Mouse (Mus musculus) hindbrain, embryonic 14.5 days (tissue): ENCODE data around the gene Ulk2. TPM values are rescaled to one million over a fixed set of nuclear protein-coding genes. Genes with fewer than 3 reads are reported as not detected.
"Not testable (repeated sequence)": the region's sequence is repeated elsewhere in the genome, so short reads cannot be mapped to it uniquely, and the experiment has no call there.

ENCODE experiments used
- ATAC-seq: fragments of 200-750 bp; cut with Nextera tagmentation; 2 replicates; pipeline ENCODE4 v1.8.0; 2017; ENCODE audit warnings: moderate number of reproducible peaks, mild to moderate bottlenecking, moderate TSS enrichment, moderate library complexity; ENCODE audit not compliant: low FRiP score
- DNase-seq: peaks from one replicate; pipeline ENCODE4 v3.0.0-alpha.2; 2015; ENCODE audit warnings: low spot score
- H3K27ac ChIP-seq: fragments of 300-500 bp; sonication (generic); 2 replicates; pipeline ENCODE4 v1.5.1; 2014; ENCODE audit warnings: mild to moderate bottlenecking, moderate library complexity
- H3K27me3 ChIP-seq: fragments of 300-500 bp; sonication (generic); 2 replicates; pipeline ENCODE4 v1.6.1; 2014; ENCODE audit warnings: mild to moderate bottlenecking, low read length, mixed read lengths; ENCODE audit not compliant: control insufficient read depth, insufficient read depth
- H3K36me3 ChIP-seq: fragments of 300-500 bp; sonication (generic); replicated peaks from 2 replicates; pipeline ENCODE4 v1.6.1; 2014; ENCODE audit not compliant: control insufficient read depth, insufficient read depth
- H3K4me1 ChIP-seq: fragments of 300-500 bp; sonication (generic); replicated peaks from 2 replicates; pipeline ENCODE4 v1.6.1; 2014; ENCODE audit warnings: antibody characterized with exemption, low read length, mixed read lengths; ENCODE audit not compliant: control insufficient read depth, insufficient read depth
- H3K4me2 ChIP-seq: fragments of 300-500 bp; sonication (generic); replicated peaks from 2 replicates; pipeline ENCODE4 v1.6.1; 2014; ENCODE audit warnings: mild to moderate bottlenecking, moderate library complexity
- H3K4me3 ChIP-seq: fragments of 300-500 bp; sonication (generic); replicated peaks from 2 replicates; pipeline ENCODE4 v1.5.1; 2014; ENCODE audit warnings: mild to moderate bottlenecking, low read length
- H3K9ac ChIP-seq: fragments of 300-500 bp; sonication (generic); 2 replicates; pipeline ENCODE4 v1.6.1; 2014
- H3K9me3 ChIP-seq: fragments of 300-500 bp; sonication (generic); 2 replicates; pipeline ENCODE4 v1.6.1; 2016; ENCODE audit warnings: low read length; ENCODE audit not compliant: control insufficient read depth
- WGBS: fragments of 180-500 bp; shearing (Covaris S2); extraction: QIAGEN DNeasy Blood & Tissue Kit; methylation state at CpG from one replicate; pipeline ENCODE4 v1.1.7; 2014; 5-methylcytosine and 5-hydroxymethylcytosine counted together
- polyA plus RNA-seq: library from polyadenylated mRNA; unstranded; fragments of >200 nt; fragmentation: Nextera tagmentation; extraction: Ambion mirVana; gene quantifications from 2 replicates; pipeline ENCODE4 v1.2.1, GENCODE M21; 2014

Ulk2 gene
- polyA plus RNA-seq, 1 experiment from 2014 or later = 56.9 TPM

DNA sequence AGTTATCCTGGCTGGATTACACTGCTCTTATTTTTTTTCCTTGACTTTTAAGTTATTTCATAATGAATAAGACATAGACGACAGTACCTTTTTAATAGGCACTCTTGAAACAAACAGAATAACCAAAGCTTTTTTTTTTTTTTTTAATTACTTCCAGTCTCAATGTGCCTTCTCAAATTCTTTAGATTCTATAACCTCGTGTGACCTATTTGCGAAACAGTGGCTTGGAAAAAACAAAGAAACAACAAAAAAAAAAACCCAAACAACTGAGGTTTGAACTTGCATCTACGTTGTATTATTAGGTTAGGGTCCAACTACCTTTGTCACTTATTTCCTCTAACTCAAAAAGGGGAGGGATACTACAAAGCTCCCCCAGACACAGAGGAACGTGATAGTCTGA, 1.2 kb downstream of the Ulk2 start:
- Histone ChIP-seq H3K36me3 (peaks cover 22% of the 10 kb centered on the region), H3K27ac (peak overlapping the region; percentile 95), H3K4me1 (peaks cover 26% of the 10 kb centered on the region), H3K9me3 (no peaks in the 10 kb centered on the region), H3K9ac (peak overlapping the region; percentile 99), H3K4me3 (peak overlapping the region; percentile 72), H3K27me3 (no peaks in the 10 kb centered on the region), H3K4me2 (peak overlapping the region; percentile 86)
- DNase-seq (no peak), ATAC-seq (no peak)
- 13% methylated on average over 5 of the region's 5 CpGs for WGBS

DNA sequence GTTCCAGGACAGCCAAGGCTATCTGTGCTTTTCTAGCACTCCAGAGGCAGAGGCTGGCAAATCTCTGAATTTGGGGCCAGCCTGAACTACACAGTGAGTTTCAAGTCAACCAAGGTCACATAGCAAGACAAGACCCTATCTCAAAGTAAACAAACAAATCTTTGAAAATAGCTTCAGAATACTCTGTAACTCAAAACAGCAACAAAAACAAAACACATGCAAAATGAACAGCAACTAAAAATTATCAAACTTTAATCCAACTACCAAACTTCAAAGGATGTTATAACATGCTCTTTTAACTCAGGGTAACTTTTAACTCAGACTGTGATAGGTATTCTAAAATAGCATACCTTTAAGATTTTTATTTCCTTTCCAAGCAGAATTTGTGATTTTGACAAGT, 2.0 kb downstream of the Ulk2 start:
- ATAC-seq (no peak), DNase-seq (no peak)
- Histone ChIP-seq H3K4me1 (peaks cover 26% of the 10 kb centered on the region), H3K36me3 (peaks cover 22% of the 10 kb centered on the region), H3K9ac (no peak overlapping the region), H3K27ac (no peak overlapping the region), H3K9me3 (no peaks in the 10 kb centered on the region), H3K4me2 (peak overlapping the region; percentile 41), H3K4me3 (peak overlapping the region; percentile 4; the same call in 1 of the 2 replicates), H3K27me3 (no peaks in the 10 kb centered on the region)

DNA sequence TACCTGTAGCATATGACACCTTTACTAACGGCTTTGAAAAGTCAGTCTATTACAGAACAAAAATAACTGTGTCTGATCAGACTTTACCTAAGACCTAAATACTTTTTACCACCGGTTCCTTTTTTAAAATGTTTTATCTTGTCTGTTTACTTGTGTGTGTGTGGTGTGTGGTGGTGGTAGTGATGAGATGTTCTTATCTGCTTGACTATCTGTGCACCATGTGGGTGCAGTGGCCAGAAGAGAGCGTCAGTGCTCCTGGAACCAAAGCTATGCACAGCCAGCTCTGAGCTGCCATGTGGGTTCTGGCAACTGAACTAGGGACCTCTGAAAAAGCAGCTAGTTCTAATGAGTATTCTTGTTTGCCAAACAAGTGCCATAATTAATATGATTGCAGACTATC, 3.7 kb downstream of the Ulk2 start:
- Histone ChIP-seq H3K4me3 (no peak overlapping the region), H3K4me1 (peaks cover 26% of the 10 kb centered on the region), H3K9me3 (no peaks in the 10 kb centered on the region), H3K27me3 (no peaks in the 10 kb centered on the region), H3K36me3 (peaks cover 22% of the 10 kb centered on the region), H3K9ac (no peak overlapping the region), H3K27ac (no peak overlapping the region), H3K4me2 (no peak overlapping the region)
- DNase-seq (no peak), ATAC-seq (no peak)
- WGBS = 86% methylated on average over 3 of the region's 3 CpGs

- not testable (repeated sequence) for H3K27me3 ChIP-seq, H3K27ac ChIP-seq, H3K9ac ChIP-seq, DNase-seq, H3K9me3 ChIP-seq, H3K4me1 ChIP-seq, ATAC-seq, H3K4me3 ChIP-seq, H3K4me2 ChIP-seq
- peaks cover 85% of the 10 kb centered on the region for H3K36me3 ChIP-seq
- WGBS = 71% methylated on average over 3 of the region's 3 CpGs
These were observed 14.2 kb downstream of the Ulk2 start for GRCm38 (mm10) chr11:61840663-61841062.

GRCm38 (mm10) chr11:61839940-61840339, 14.9 kb downstream of the Ulk2 start:
- Histone ChIP-seq H3K36me3 (peaks cover 85% of the 10 kb centered on the region), H3K4me1 (no peaks in the 10 kb centered on the region), H3K4me2 (no peak overlapping the region), H3K9me3 (no peaks in the 10 kb centered on the region), H3K27me3 (no peaks in the 10 kb centered on the region), H3K4me3 (no peak overlapping the region), H3K9ac (no peak overlapping the region), H3K27ac (no peak overlapping the region)
- DNase-seq = no peak
- ATAC-seq = no peak

DNA sequence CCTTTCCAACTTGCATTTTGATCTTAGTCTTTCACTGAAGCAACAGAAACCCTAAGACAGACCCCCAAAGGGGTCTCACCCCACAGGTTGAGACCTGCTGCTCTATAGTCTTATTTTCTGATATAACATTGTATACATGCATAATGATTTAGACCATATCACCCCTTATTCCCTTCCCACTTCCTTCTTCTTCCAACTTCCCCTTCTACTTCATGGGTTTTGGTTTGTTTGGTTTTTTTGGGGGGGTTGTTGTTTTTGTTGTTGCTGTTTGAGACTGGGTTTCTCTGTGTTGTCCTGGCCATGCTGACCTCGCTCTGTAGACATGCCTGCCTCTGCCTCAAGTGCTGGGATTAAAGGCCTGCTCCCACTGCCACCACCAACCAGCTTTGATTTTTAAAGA, 15.7 kb downstream of the Ulk2 start:
- Histone ChIP-seq H3K27me3 (no peaks in the 10 kb centered on the region), H3K4me3 (no peak overlapping the region), H3K4me2 (no peak overlapping the region), H3K9me3 (no peaks in the 10 kb centered on the region), H3K27ac (no peak overlapping the region), H3K36me3 (peaks cover 84% of the 10 kb centered on the region), H3K4me1 (no peaks in the 10 kb centered on the region), H3K9ac (no peak overlapping the region)
- no peak for DNase-seq
- WGBS = 95% methylated on average over 1 of the region's 1 CpGs
- no peak for ATAC-seq

- peaks cover 92% of the 10 kb centered on the region for H3K36me3 ChIP-seq
- ATAC-seq = no peak
These were observed 45.1 kb downstream of the Ulk2 start for GRCm38 (mm10) chr11:61809793-61810192.

GRCm38 (mm10) chr11:61808551-61809117, 46.2 kb downstream of the Ulk2 start:
- WGBS = 97% methylated on average over 2 of the region's 2 CpGs
- H3K9ac ChIP-seq = no peak overlapping the region
- H3K36me3 ChIP-seq = peaks cover 84% of the 10 kb centered on the region
- ATAC-seq = no peak
- DNase-seq = no peak
- H3K27me3 ChIP-seq = no peaks in the 10 kb centered on the region
- H3K4me1 ChIP-seq = no peaks in the 10 kb centered on the region
- H3K4me2 ChIP-seq = no peak overlapping the region
- no peak overlapping the region for H3K4me3 ChIP-seq
- H3K9me3 ChIP-seq = no peaks in the 10 kb centered on the region
- H3K27ac ChIP-seq = no peak overlapping the region

More at GRCm38 (mm10) chr11:61809793-61810192, 45.1 kb downstream of the Ulk2 start:
- Histone ChIP-seq H3K4me3 (no peak overlapping the region), H3K9me3 (no peaks in the 10 kb centered on the region), H3K27me3 (no peaks in the 10 kb centered on the region), H3K4me2 (no peak overlapping the region), H3K4me1 (no peaks in the 10 kb centered on the region), H3K27ac (no peak overlapping the region), H3K9ac (no peak overlapping the region)
- no peak for DNase-seq
- 22% methylated on average over 4 of the region's 4 CpGs for WGBS

GRCm38 (mm10) chr11:61793441-61793840, 61.4 kb downstream of the Ulk2 start:
- DNase-seq = no peak
- Histone ChIP-seq H3K9me3 (no peaks in the 10 kb centered on the region), H3K36me3 (peaks cover 87% of the 10 kb centered on the region), H3K4me3 (no peak overlapping the region), H3K27me3 (no peaks in the 10 kb centered on the region), H3K4me2 (no peak overlapping the region), H3K4me1 (no peaks in the 10 kb centered on the region), H3K27ac (no peak overlapping the region), H3K9ac (no peak overlapping the region)
- ATAC-seq = no peak
- 94% methylated on average over 1 of the region's 1 CpGs for WGBS

GRCm38 (mm10) chr11:61788550-61788949, 66.3 kb downstream of the Ulk2 start:
- Histone ChIP-seq H3K36me3 (peaks cover 92% of the 10 kb centered on the region), H3K4me1 (no peaks in the 10 kb centered on the region), H3K9ac (no peak overlapping the region), H3K4me3 (no peak overlapping the region), H3K27me3 (no peaks in the 10 kb centered on the region), H3K9me3 (no peaks in the 10 kb centered on the region), H3K4me2 (no peak overlapping the region), H3K27ac (no peak overlapping the region)
- 93% methylated on average over 1 of the region's 1 CpGs for WGBS
- DNase-seq = no peak
- no peak for ATAC-seq
